Mouse (Mus musculus) myocyte (in vitro differentiated cells): ENCODE measurements around the gene Atg10.

ENCODE experiments used
- CEBPB ChIP-seq: IDR thresholded peaks from 2 replicates; pipeline ENCODE4 v1.6.1; 2011; ENCODE audit warnings: mild to moderate bottlenecking, moderate library complexity; ENCODE audit not compliant: poor library complexity, insufficient read depth, severe bottlenecking
- E2F4 ChIP-seq: IDR thresholded peaks from one replicate; pipeline ENCODE4 v1.6.1; 2011; ENCODE audit warnings: mild to moderate bottlenecking, control low read depth, moderate library complexity; ENCODE audit not compliant: insufficient read depth
- MAX ChIP-seq: IDR thresholded peaks from one replicate; pipeline ENCODE4 v1.6.1; 2011; ENCODE audit warnings: low read depth, mild to moderate bottlenecking, control low read depth
- MYOD1 ChIP-seq, 3 experiments: IDR thresholded peaks; one replicate each; pipeline ENCODE4 v1.6.1; 2011; ENCODE audit warnings: control low read depth in 2 of 3, low read depth in 2 of 3, mild to moderate bottlenecking in 2 of 3, moderate library complexity in 1 of 3; ENCODE audit not compliant: insufficient read length in 2 of 3, control insufficient read depth in 1 of 3
- MYOG ChIP-seq, 3 experiments: IDR thresholded peaks; one replicate each; pipeline ENCODE4 v1.6.1; 2011; ENCODE audit warnings: control low read depth in 2 of 3, low read depth in 2 of 3, mild to moderate bottlenecking in 2 of 3; ENCODE audit not compliant: insufficient read length in 2 of 3, control insufficient read depth in 1 of 3, insufficient read depth in 1 of 3
- POLR2A ChIP-seq: IDR thresholded peaks from one replicate; pipeline ENCODE4 v1.6.1; 2011; ENCODE audit warnings: low read depth, mild to moderate bottlenecking, control low read depth, moderate library complexity; ENCODE audit not compliant: insufficient read length
- POLR2AphosphoS2 ChIP-seq: IDR thresholded peaks from one replicate; pipeline ENCODE4 v1.6.1; 2011; ENCODE audit warnings: low read depth, control low read depth; ENCODE audit not compliant: insufficient read length
- REST ChIP-seq: IDR thresholded peaks from one replicate; pipeline ENCODE4 v1.6.1; 2011; ENCODE audit warnings: mild to moderate bottlenecking, control low read depth, moderate library complexity; ENCODE audit not compliant: insufficient read depth, insufficient read length
- SRF ChIP-seq: IDR thresholded peaks from one replicate; pipeline ENCODE4 v1.6.1; 2011; ENCODE audit warnings: low read depth; ENCODE audit not compliant: control insufficient read depth, insufficient read length
- TCF12 ChIP-seq: IDR thresholded peaks from one replicate; pipeline ENCODE4 v1.6.1; 2011; ENCODE audit warnings: mild to moderate bottlenecking, control low read depth; ENCODE audit not compliant: poor library complexity, insufficient read depth, severe bottlenecking
- TCF3 ChIP-seq: IDR thresholded peaks from one replicate; pipeline ENCODE4 v1.6.1; 2011; ENCODE audit warnings: low read depth, control low read depth; ENCODE audit not compliant: insufficient read length
- USF1 ChIP-seq: IDR thresholded peaks from one replicate; pipeline ENCODE4 v1.6.1; 2011; ENCODE audit warnings: low read depth, mild to moderate bottlenecking, control low read depth, moderate library complexity

DNA sequence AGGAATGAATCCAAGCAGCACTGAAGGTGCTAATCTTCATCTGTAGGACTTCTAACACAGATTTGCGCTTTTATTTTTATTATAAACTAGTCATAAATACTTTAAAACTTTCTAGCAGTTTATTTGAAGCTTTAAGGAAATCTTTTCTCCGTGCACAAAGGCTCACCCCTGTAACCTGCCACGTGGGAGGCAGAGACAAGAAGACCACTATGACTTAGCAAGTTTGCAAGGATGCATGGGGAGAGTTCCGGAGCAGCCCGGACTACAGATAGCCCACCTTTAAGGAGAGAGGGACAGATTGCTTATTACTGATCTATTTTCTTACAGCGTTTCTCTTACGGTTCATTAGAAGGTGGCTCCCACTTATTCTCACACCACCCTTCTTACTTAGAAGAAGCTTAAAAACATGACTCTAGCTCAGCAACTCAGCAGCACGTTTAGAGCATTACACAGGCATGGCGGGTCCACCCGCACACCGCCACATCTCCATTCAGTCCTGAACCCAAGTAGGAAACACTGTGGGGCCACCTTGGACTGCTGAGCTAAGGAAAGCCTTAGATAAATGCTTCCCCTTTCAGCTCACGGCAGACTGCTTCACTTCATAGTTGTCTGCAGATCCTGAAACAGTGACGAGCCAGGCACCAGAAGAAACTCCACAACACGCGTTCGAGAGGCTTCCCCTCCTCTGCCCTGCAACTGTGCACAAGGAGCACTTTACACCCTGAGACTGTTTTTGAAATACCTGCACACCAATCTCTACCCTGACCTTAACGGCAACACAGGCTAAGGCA is 54.0 kb downstream of the Atg10 start:
- TF ChIP-seq TCF12 (no peak), POLR2A (no peak), POLR2AphosphoS2 (no peak), MAX (no peak), REST (no peak), USF1 (no peak), MYOD1 (IDR thresholded peaks at IDR 0.05; ENCODE audit: control insufficient read depth in 1 of 3, insufficient read length in 2 of 3, low read depth in 2 of 3) (no peak), CEBPB (no peak), MYOG (IDR thresholded peaks at IDR 0.05; ENCODE audit: control insufficient read depth in 1 of 3, insufficient read depth in 1 of 3, insufficient read length in 2 of 3, low read depth in 2 of 3) (no peak), E2F4 (no peak), TCF3 (no peak), SRF (no peak)
